Mouse (Mus musculus): Measurements from ENCODE around the gene Wdr24. TPM values are rescaled to one million over a fixed set of nuclear protein-coding genes. Genes with fewer than 3 reads are reported as not detected.

Gene Wdr24
- total RNA-seq, 1 experiment from 2014 or later = 17.4 TPM

DNA sequence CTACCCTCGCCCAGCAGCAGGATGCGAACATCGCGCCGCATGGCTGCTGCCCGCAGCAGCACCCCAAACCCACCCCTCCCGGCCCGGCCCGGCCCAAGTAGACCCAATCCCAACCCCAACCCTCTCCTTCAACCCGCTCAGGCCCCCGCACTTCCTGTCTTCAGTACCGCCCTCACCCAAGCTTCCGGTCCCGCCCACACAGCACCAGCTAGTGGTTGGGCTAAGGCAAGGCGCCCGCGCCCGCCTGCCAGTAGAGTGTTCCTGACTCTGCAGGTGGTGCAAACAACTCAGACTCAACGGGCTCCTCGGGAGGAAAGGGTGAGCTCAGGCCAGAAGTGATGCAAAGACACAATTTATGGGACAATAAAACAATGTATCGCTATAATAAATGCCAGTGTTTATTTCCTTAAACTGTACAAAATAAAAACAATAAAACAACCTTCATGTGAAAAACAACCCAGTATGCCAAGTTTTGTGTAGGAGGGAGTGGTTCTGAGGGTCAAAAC is 21.0 kb downstream of the Wdr24 start, which contains the start of gene Rhot2:
Gene Rhot2 (minus strand): TSS at position 456 of the 506 bp plus-strand sequence.
- peak; percentile 98 for DNase-seq

DNA sequence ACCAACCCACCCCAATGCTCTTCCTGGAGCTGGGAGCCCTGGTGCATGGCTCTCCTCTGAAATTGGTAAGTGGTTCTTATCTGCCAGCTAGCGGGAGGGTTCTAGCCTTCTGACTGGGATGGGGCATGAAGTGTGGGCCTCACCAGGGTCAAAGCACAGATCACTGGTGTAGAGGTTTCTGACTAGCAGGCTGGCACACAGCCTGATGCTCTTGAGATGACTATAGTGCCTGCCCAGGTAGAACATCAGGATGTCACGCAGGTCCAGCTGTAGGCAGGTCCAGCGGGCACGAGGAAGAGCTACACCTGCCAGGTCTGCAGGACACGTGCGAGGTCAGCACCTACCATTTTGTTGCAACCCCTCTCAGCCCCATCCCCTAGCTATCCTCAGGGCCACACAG is 36.8 kb downstream of the Wdr24 start:
- DNase-seq = no peak

DNA sequence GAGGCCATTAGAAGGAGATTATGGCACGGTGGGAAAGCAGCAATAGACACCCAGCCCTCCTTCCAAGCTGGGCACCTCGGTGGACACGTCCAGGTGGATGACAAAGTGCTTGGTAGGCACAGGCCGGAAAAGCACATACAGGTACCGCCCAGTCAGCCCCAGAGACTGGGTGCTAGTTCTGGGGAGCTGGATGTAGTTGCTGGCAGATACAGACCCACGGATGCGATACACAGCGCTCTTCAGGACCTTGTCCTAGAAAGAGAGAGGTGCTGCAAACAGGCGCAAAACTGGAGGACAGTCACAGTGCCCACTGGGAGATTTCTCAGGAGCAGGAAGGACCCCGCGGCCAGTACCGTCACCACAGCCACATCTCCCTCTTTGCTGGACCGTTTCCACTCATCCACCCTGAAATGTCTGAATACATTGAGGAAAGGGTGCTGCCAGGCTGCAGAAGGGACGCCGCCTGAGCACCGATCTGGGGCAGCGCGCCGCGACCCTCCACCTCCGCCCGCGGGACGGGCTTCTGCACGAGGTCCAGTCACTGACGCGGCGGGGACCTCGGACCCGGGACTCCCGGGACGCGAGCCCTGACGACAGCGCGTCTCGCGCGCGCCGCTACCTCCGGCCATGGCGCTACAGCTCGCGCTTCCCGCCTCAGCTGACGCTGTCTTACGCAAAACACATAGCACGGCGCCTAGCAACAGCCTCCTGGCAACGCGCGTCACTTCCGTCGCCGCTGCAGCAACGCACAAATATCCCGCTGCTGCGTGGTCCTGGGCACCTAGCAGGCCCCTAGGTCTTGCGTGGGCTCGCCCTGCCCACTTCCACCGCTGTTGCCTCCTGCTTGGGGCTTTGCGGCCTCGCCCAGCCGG is 37.6 kb downstream of the Wdr24 start, which contains the start of gene Wdr90:
Gene Wdr90 (minus strand): TSS at position 670 of the 872 bp plus-strand sequence.
- DNase-seq = peak; percentile 95

DNA sequence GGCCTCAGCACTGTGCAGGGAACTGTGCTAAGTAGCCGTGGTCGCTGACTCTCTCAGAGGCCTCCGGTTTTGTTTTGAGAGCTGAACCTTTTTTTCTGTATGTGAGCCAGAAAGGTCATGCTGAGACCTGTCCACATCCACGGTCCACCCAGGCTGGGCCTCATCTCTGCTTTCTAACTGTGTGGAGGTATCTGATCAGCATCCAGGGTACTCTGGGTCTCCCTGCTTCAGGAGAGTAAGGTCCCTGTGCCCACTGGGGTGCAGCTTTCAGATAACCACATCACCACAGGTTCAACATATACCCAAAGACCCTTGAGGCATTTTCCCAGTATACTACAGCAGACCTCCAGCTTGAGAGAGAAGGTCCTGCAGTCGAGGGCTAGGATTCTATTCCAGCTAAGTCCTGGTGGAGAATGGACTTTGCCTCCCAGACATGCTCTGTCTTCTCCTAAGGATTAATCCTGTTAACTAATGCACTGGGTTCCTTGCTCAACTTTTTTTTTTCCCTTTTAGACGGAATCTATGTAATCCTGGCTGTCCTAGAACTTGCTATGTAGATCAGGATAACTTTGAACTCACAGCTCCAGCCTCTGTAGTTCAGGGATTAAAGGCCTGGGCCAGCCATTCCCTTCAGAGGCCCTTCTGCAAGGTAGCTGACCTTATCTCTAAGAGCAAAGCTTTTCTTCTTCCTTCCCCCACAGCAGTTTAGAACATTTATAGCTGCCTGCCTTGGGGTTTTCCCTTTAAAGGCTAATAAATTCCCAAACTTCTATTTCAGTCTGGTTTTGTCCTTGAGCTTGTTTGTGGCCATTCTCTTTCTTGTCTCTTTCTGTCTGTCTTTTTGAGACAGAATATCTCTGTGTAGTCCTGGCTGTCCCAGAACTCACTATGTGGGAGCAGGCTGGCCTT is 38.5 kb downstream of the Wdr24 start:
- no peak for DNase-seq

DNA sequence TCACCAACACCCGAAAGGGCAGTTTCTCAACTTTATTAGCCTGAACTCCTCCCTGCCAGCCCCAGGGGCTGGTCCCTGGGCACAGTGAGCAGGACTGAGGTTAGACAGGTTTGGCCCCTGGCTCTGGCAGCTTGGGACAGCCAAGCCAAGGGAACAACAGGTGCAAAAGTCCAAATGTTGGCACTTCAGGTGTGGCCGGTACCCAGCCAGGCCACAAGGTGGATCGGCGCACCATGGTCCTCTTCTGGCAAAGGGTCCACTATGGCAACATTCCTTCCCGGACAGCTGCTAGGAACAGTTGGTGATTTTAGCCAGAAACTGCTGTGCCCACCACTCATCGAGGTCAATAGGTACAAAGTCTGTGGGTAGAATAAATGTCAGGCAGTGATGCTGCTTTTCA is 40.3 kb downstream of the Wdr24 start:
- no peak for DNase-seq

DNA sequence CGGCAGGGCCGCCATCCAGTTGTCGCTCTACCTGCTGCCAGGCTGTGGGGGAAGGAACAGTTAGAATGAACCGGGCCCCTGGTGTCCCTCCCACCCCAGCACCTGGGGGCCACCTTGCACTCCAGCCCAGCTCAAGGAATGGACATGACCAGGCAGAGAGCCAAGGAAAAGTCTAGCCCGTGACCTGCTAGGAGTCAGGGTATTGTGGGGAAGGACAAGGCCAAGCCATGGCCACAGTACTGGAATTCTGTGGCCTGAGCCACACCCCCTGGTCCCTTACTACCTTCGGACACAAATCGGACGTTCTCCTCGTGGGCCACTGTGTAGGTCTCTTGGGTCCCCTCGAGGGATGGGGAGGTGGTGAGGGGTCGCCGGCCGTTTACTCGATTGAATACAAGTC is 40.9 kb downstream of the Wdr24 start:
- peak; percentile 52 for DNase-seq

DNA sequence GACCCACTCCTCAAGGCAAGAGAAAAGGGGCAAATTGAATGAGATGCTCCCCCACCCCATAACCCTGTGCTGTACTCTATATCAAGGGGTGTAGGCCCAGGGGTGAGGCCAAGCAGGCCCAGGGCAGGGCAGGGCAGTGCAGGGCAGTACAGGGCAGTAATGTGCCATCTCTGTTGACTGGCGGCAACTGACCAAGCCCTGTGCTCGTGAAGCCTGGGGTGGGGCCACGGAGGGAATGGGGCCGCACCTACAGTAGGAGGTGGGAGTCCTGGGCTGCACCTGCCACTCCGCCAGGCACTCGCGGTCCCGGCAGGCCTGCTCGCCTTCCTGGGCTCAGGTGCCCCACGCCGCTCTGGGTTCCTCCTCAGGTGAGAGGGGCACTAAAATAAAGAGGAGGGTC is 41.9 kb downstream of the Wdr24 start:
- DNase-seq = no peak

DNA sequence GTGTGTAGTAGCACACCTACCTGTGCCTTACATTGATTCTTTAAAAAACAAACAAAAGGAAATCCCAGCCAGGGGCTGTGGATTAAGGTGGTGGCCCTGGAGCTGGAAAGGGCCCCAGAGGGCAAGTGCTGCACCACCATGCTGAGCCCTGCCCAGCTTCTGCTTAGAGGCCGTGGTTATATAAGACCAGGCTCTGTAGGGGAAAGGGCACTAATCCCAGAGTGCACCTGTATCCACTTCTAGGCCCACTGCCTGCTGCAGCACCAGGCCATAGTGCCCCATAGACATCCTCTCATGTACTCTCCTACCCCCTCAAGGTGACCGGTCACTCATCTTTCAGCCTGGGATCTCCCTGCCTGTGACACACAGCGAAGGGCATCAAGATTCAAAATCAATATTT is 42.7 kb downstream of the Wdr24 start:
- DNase-seq = peak; percentile 44

DNA sequence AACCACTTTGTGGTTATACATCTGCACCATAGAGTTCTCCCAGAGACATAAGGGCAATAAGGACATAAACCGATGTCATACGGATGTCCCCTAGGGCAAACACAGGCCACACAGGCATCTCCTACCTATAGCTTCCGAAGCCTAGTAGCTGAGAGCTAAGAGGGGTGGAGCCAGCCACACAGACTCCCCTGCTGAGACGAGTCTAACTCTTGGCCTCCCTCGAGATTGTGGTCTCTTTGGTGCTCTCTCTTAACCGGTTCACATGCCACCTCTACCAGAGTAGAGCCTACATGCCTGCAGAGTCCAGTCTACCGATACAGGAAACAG is 44.0 kb downstream of the Wdr24 start:
- DNase-seq = no peak

DNA sequence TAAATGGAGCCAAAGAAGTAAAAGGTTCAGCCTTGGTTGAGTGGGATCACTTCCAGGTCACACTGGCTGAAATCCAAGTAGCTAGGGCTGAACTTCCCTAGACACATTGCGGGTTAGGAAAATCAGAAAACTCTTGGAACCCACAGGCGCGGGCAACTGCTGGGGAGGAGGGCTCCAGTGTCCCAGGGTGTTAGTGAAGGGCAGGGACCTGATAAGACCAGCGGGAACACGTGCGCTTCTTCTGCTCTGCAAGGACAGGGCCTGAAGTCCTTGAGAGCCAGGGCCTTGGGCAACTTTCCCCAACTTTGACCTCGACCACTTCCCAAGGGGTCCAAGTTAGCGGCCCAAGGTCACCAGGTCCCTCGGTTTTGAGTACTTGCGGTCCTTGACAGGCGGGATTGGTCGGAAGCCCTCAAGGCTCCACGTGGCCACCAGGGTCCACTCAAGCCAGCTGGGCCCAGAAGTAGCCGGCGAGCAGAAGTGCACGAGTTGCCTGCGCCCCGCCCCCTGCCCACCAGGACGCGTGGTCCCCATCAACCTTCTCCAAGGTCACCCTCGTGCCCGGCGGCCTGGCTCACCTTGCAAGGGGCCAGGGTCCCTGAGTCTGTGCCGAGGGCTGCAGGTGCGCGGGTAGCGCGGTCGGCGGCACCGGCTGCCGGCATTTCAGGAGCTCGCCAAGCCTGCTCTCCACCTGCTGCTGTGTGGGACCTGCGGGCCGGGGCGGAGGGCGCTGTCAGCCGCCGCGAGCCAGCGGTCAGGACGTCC is 44.6 kb downstream of the Wdr24 start:
- peak; percentile 90 for DNase-seq

DNA sequence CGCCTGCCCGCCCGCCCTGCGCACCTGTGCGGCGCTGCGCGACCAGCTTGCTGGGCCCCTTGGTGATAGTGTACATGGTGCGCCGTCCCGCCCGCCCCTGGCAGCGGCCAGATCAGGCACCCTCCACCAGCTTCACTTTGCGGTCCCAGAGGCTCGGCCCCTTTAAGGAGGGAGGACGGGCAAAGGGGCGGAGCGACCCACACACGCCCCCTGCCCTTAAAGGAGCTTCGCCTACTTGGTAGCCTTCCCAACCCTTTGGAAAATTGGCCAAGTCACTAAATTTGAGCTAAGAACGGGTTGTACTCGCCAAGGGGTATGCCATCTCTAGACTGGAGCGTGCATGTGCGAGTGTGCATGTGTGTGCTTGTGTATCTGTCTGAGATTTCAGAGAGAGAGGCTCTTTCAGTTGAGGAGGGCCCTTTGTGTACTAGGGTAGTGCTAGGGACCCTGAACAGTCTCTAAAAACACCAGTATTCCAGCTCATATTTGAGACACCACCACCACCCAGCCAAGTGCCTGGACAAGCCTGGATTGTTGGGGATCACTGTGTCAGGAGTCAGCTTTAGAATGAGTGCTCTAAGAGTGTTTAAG is 45.3 kb downstream of the Wdr24 start, which contains the start of gene Mcrip2:
Gene Mcrip2 (minus strand): TSS at position 164 of the 591 bp plus-strand sequence.
- DNase-seq = peak; percentile 93

DNA sequence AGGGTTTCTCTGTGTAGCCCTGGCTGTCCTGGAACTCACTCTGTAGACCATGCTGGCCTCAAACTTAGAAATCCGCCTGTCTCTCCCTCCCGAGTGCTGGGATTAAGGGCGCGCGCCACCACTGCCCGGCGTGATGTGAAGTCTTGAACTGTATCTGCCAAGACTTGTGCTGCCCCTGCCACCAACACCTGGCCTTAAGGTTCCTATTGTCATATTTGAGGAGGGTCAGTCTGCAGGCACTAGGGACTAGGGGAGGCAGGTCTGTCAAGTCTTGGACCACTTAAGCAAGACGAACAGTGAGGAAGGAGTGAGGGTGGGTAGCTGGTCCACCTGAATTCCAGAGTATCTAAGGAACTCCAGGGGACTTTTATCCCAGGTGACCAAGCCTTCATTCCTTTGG is 46.1 kb downstream of the Wdr24 start:
- DNase-seq = no peak

DNA sequence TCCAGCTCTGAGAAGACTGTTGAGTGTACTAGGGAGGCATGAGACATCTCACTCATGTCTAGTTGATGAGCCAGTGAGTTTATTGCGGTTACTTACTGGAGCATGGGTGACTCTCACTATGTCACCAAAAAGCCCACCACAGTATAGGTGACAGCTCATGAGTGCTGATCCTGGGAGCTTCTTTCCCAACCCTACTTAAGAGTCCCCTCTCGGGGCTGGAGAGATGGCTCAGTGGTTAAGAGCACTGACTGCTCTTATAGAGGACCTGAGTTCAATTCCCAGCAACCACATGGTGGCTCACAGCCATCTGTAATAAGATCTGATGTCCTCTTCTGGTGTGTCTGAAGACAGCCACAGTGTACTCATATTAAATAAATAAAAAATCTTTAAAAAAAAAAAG is 46.5 kb downstream of the Wdr24 start:
- no peak for DNase-seq

DNA sequence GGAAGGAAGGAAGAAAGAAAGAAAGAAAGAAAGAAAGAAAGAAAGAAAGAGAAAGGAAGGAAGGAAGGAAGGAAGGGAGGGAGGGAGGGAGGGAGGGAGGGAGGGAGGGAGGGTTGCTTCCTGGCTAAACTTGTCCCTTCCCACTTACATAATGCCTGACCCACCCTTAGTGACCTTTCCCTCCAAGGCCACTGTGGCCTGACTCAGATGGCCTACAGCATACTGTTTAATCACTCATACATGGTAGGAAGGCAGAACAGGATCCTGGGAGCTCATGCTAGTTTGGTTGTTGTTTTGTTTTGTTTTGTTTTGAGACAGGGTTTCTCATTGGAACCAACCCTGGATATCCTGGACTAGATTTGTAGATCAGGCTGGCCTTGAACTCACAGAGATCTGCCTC is 48.1 kb downstream of the Wdr24 start:
- DNase-seq = peak; percentile 75

DNA sequence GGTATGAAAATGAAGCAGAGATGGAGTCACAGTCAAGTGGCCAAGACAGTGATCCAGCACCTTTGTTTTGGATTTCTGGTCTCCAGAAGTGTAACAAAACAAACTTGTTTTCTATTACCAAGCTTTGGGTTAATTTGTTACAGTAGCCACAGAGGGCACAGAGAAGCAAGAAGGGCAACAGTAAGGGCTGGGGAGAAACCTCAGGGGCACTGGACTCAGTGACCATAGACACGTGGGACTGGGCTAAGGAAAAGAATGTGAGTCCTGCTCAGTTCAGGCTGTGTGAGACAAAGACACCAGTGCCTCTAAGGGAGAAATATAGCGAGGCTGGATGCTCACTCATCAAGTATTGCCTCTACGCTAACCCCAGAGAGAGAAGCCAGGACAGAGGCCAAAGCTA is 49.2 kb downstream of the Wdr24 start:
- no peak for DNase-seq

DNA sequence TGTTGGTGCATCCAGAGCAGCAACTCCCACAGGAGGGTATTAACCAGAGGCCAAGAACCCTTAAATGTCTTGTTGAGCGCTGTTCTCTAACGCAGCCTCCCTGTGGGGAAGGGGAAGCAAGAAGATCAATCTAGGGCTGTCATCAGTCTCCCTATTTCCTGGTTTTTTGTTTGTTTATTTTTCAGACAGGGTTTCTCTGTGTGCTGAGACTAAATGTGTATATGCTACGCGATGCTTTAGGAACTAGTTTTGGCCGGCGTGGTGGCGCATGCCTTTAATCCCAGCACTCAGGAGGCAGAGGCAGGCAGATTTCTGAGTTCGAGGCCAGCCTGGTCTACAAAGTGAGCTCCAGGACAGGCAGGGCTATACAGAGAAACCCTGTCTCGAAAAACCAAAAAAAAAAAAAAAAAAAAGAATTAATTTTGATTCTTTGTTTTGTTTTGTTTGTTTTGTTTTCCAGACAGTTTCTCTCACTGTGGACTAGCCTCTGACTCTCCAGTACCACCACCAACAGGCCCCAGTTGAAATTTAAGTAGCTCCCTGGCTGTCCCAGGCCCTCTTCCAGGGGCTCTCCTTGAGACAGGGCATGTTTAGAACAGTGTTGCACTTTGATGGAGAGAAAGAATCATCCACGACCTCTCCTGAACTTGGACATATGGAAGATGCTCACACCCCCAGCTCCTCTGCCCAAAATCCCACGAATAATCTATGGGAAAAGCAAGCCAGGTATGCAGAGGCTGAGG is 50.1 kb downstream of the Wdr24 start:
- no peak for DNase-seq

DNA sequence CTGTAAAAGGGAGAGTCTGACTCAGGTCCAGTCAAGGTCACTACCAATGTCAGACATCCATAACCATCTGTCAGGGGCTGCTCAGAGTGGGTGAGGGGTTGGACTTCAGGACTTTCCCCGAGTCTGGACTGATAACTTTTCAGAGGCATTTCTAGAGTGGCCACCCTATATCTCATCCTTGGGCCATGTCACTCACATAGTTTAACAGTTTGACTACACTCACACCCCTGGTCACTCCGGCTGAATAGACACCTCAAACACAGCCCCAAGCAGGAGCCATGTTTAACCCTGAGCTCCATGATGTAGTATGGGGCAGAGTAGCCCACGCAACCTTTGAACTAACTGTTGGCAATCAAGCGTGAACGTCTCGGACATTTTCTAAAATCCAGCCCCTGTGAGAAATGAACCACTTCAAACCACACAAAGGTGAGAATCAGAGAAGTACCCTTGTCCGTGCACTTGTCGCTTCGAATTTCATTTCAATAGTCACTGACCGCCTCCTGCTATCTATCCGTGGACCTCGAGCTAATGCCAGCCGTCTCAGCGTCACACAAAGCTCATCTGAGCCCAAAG is 50.8 kb downstream of the Wdr24 start:
- DNase-seq = peak; percentile 53

DNA sequence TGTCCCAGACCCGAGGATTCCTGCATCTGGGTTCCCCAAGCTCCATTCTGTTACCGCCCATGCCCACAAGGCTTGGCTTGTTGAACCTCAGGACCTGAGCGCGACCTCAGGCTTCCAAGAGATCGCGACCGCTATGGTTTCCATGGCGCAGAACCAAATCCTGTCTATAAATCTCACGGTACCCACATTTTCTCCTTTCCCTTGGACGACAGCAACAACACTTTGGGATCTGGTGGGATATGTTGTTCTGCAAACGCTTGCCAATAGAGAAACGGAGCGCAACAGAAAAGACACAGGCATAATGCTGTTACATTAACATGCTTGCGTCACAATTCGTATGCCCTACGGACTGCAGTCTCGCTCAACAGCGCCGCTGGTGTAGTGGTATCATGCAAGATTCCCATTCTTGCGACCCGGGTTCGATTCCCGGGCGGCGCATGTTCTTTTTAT is 51.3 kb downstream of the Wdr24 start, which contains the start of gene Mettl26:
Gene Mettl26 (plus strand): TSS at position 354 of the 450 bp plus-strand sequence.
- peak; percentile 91 for DNase-seq

DNA sequence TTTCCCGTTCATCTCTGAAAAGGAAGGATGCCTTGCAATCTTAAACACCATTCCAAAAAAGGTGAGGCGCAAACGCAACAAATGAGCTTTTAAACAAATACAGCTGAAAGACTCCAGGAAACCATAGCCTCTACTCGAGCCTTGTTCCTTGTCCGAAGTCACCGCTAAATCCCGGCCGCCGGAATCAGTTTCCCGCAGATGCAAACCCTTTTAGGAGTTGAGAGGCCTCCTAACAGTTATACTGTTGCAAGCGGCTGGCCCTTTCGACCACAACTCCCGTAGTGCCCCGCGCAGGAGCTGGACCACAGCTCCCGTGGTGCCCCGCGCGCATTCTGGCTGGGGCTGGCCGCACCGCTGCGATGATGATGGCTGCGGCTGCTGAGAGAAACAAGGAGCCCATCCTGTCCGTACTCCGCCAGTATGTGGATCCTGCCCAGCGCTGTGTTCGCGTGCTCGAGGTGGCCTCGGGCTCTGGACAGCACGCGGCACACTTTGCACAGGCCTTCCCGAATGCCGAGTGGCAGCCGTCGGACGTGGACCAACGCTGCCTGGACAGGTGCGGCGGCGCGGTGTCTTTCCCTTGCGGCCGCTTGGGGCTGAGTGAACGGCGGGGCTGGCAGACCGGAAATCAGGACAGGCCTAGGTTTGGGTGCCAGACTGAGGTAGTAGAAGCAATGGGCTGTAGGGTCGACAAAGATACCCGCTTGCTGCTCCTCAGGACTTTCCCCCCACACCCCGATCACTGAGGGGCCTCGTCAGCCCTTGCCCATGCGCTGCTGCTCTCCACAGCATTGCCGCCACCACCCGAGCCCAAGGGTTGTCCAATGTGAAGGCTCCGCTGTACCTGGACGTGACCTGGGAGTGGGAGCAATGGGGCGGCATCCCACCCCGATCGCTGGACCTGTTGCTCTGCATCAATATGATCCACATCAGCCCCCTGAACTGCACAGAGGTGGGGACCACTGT is 52.0 kb downstream of the Wdr24 start:
- peak; percentile 95 for DNase-seq

Data from adrenal gland, postnatal 14 days (tissue).